Mouse (Mus musculus) kidney, adult 2 months (tissue): Measurements from ENCODE around the gene Myl7.

Source experiments
- CTCF ChIP-seq: fragments of 200-500 bp; conservative IDR thresholded peaks from 2 replicates; pipeline ENCODE4 v1.5.1; 2011; ENCODE audit warnings: low read depth, mild to moderate bottlenecking, control low read depth, low read length, moderate library complexity, mixed read lengths; ENCODE audit not compliant: insufficient read depth, insufficient read length
- POLR2A ChIP-seq: fragments of 200-500 bp; IDR thresholded peaks from one replicate; pipeline ENCODE4 v1.6.1; 2011; ENCODE audit warnings: low read depth, low read length, control low read depth

DNA sequence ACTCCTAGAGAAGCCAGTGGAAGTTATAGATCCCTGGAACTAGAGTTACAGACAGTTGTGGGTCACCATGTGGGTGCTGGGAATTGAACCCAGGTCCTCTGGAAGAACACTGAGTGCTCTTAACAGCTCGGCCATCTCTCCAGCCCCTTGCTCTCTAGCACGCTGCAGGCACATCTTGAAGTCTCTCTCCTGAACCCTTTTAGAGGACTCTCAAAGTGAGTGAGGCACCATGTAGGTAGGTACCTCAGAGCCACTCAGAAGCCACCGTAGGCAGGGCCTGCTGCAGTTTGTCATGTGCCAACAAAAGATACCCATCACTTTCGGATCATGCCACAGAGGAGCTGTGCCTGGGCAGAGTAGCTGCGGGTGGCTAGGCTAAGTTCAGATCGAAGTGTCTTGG, 6.3 kb upstream of the Myl7 start:
- TF ChIP-seq CTCF: no peak
- TF ChIP-seq POLR2A: no peak
